Mouse (Mus musculus) small intestine, adult 2 months (tissue): ENCODE results near the gene Ccdc172.

Experiments used
- CTCF ChIP-seq: fragments of 200-500 bp; IDR thresholded peaks from 2 replicates; pipeline ENCODE4 v1.5.1; 2012; ENCODE audit warnings: low read depth, mild to moderate bottlenecking, control low read depth, inconsistent platforms, low read length, moderate library complexity, mixed read lengths; ENCODE audit not compliant: insufficient replicate concordance, insufficient read length; ENCODE audit errors: extremely low read depth
- POLR2A ChIP-seq: fragments of 200-500 bp; IDR thresholded peaks from 2 replicates; pipeline ENCODE4 v1.6.1; 2012; ENCODE audit warnings: low read depth, mild to moderate bottlenecking, control low read depth, inconsistent platforms, low read length, moderate library complexity

DNA sequence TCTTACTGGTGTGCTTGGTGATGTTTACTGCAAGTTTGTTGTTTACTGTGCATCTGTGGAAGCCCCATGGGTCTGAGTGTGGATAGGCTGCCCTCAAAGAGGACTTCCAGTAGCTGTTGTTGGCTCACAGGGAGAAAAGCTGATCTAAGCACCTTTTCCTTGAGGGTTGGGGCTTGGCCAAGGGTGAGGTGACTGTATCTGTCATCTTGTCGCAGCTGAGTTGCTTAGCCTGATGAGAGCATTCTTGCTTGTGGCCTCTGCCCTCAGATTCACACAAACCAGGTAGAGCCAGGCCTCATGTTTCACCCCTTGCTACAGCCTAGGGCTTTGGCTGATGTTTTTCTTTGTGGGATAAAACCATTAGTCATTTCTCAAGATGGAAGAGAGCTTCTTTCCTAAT lies 38.7 kb downstream of the Ccdc172 start:
- TF ChIP-seq CTCF, result no peak
- no peak for TF ChIP-seq POLR2A
